Mouse (Mus musculus): ENCODE measurements at regions not wholly inside any gene's neighbourhood (a gene's known extent, or its start where the extent isn't known, plus 50 kb on each side); places are given as distances from the start of the nearest gene placed in this dataset.

- no peaks in the 10 kb centered on the region for H3K9me3 ChIP-seq (replicated peaks; ENCODE audit: control insufficient read depth, low read length)
- ATAC-seq (ENCODE audit: insufficient read depth, low read depth) (no peak), DNase-seq (ENCODE audit: low spot score) (no peak)
- H3K4me3 ChIP-seq (ENCODE audit: low read depth, low read length) = no peak overlapping the region
- no peak overlapping the region for H3K4me2 ChIP-seq (ENCODE audit: low read depth, low read length)
- H3K9ac ChIP-seq (replicated peaks; ENCODE audit: low read depth, low read length) = no peak overlapping the region
- no peak for TF ChIP-seq EP300 (IDR thresholded peaks at IDR 0.05; ENCODE audit: low read depth)
- TF ChIP-seq CTCF (IDR thresholded peaks at IDR 0.05; ENCODE audit: low read depth) = no peak
- no peaks in the 10 kb centered on the region for H3K36me3 ChIP-seq (replicated peaks; ENCODE audit: control insufficient read depth, insufficient read depth, low read length)
- H3K4me1 ChIP-seq (ENCODE audit: control insufficient read depth, insufficient read depth) = no peaks in the 10 kb centered on the region
- no peak overlapping the region for H3K27ac ChIP-seq (ENCODE audit: low read depth)
- H3K27me3 ChIP-seq (ENCODE audit: control insufficient read depth, insufficient read depth, low read length) = no peaks in the 10 kb centered on the region
- 45% methylated on average over 8 of the region's 8 CpGs for WGBS
Measured at GRCm38 (mm10) chr15:87352812-87353211, 191.3 kb upstream of the Fam19a5 start.

GRCm38 (mm10) chr15:87353886-87354285, 190.2 kb upstream of the Fam19a5 start:
- ATAC-seq (ENCODE audit: insufficient read depth, low read depth) = no peak
- no peak for TF ChIP-seq EP300 (IDR thresholded peaks at IDR 0.05; ENCODE audit: low read depth)
- no peak for TF ChIP-seq CTCF (IDR thresholded peaks at IDR 0.05; ENCODE audit: low read depth)
- no peaks in the 10 kb centered on the region for H3K4me1 ChIP-seq (ENCODE audit: control insufficient read depth, insufficient read depth)
- no peak for DNase-seq (ENCODE audit: low spot score)
- H3K36me3 ChIP-seq (replicated peaks; ENCODE audit: control insufficient read depth, insufficient read depth, low read length) = no peaks in the 10 kb centered on the region
- 74% methylated on average over 11 of the region's 11 CpGs for WGBS
- no peak overlapping the region for H3K4me3 ChIP-seq (ENCODE audit: low read depth, low read length)
- H3K9ac ChIP-seq (replicated peaks; ENCODE audit: low read depth, low read length) = no peak overlapping the region
- H3K27me3 ChIP-seq (ENCODE audit: control insufficient read depth, insufficient read depth, low read length) = no peaks in the 10 kb centered on the region
- H3K9me3 ChIP-seq (replicated peaks; ENCODE audit: control insufficient read depth, low read length) = no peaks in the 10 kb centered on the region
- no peak overlapping the region for H3K4me2 ChIP-seq (ENCODE audit: low read depth, low read length)
- H3K27ac ChIP-seq (ENCODE audit: low read depth) = no peak overlapping the region

GRCm38 (mm10) chr15:87360457-87360856, 183.6 kb upstream of the Fam19a5 start:
- WGBS = 51% methylated on average over 3 of the region's 3 CpGs
- no peaks in the 10 kb centered on the region for H3K4me1 ChIP-seq (ENCODE audit: control insufficient read depth, insufficient read depth)

GRCm38 (mm10) chr15:87365712-87366361, 178.3 kb upstream of the Fam19a5 start:
- peak; percentile 10; the same call in 1 of the 2 replicates for TF ChIP-seq CTCF (IDR thresholded peaks at IDR 0.05; ENCODE audit: low read depth)
- no peak for TF ChIP-seq EP300 (IDR thresholded peaks at IDR 0.05; ENCODE audit: low read depth)
- Histone ChIP-seq H3K4me3 (ENCODE audit: low read depth, low read length) (no peak overlapping the region), H3K4me1 (ENCODE audit: control insufficient read depth, insufficient read depth) (no peaks in the 10 kb centered on the region), H3K9me3 (replicated peaks; ENCODE audit: control insufficient read depth, low read length) (0 out of 2 replicates have a peak, but pooled peaks cover 5% of the 10 kb centered on the region), H3K27me3 (ENCODE audit: control insufficient read depth, insufficient read depth, low read length) (no peaks in the 10 kb centered on the region), H3K9ac (replicated peaks; ENCODE audit: low read depth, low read length) (no peak overlapping the region), H3K4me2 (ENCODE audit: low read depth, low read length) (no peak overlapping the region), H3K36me3 (replicated peaks; ENCODE audit: control insufficient read depth, insufficient read depth, low read length) (no peaks in the 10 kb centered on the region), H3K27ac (ENCODE audit: low read depth) (no peak overlapping the region)
- no peak for DNase-seq (ENCODE audit: low spot score)
- no peak for ATAC-seq (ENCODE audit: insufficient read depth, low read depth)
- WGBS = 38% methylated on average over 8 of the region's 8 CpGs

More at GRCm38 (mm10) chr15:87360457-87360856, 183.6 kb upstream of the Fam19a5 start:
- no peaks in the 10 kb centered on the region for H3K9me3 ChIP-seq (replicated peaks; ENCODE audit: control insufficient read depth, low read length)
- H3K4me3 ChIP-seq (ENCODE audit: low read depth, low read length) = no peak overlapping the region
- no peak overlapping the region for H3K27ac ChIP-seq (ENCODE audit: low read depth)
- H3K36me3 ChIP-seq (replicated peaks; ENCODE audit: control insufficient read depth, insufficient read depth, low read length) = no peaks in the 10 kb centered on the region
- no peak overlapping the region for H3K4me2 ChIP-seq (ENCODE audit: low read depth, low read length)
- H3K27me3 ChIP-seq (ENCODE audit: control insufficient read depth, insufficient read depth, low read length) = no peaks in the 10 kb centered on the region
- ATAC-seq (ENCODE audit: insufficient read depth, low read depth) (no peak), DNase-seq (ENCODE audit: low spot score) (no peak)
- H3K9ac ChIP-seq (replicated peaks; ENCODE audit: low read depth, low read length) = no peak overlapping the region
- no peak for TF ChIP-seq CTCF (IDR thresholded peaks at IDR 0.05; ENCODE audit: low read depth)

- H3K9ac ChIP-seq (replicated peaks; ENCODE audit: low read depth, low read length) = no peak overlapping the region
- H3K27ac ChIP-seq (ENCODE audit: low read depth) = no peak overlapping the region
- ATAC-seq (ENCODE audit: insufficient read depth, low read depth) (no peak), DNase-seq (ENCODE audit: low spot score) (no peak)
- 0 out of 2 replicates have a peak, but pooled peaks cover 5% of the 10 kb centered on the region for H3K9me3 ChIP-seq (replicated peaks; ENCODE audit: control insufficient read depth, low read length)
- no peak overlapping the region for H3K4me2 ChIP-seq (ENCODE audit: low read depth, low read length)
- no peaks in the 10 kb centered on the region for H3K36me3 ChIP-seq (replicated peaks; ENCODE audit: control insufficient read depth, insufficient read depth, low read length)
- H3K4me3 ChIP-seq (ENCODE audit: low read depth, low read length) = no peak overlapping the region
- H3K27me3 ChIP-seq (ENCODE audit: control insufficient read depth, insufficient read depth, low read length) = no peaks in the 10 kb centered on the region
- TF ChIP-seq EP300 (IDR thresholded peaks at IDR 0.05; ENCODE audit: low read depth) (no peak), CTCF (IDR thresholded peaks at IDR 0.05; ENCODE audit: low read depth) (no peak)
- WGBS = 37% methylated on average over 5 of the region's 5 CpGs
- H3K4me1 ChIP-seq (ENCODE audit: control insufficient read depth, insufficient read depth) = no peaks in the 10 kb centered on the region
Measured at GRCm38 (mm10) chr15:87367381-87367780, 176.7 kb upstream of the Fam19a5 start.

GRCm38 (mm10) chr15:87369381-87369780, 174.7 kb upstream of the Fam19a5 start:
- WGBS = 84% methylated on average over 3 of the region's 3 CpGs
- DNase-seq (ENCODE audit: low spot score) (no peak), ATAC-seq (ENCODE audit: insufficient read depth, low read depth) (no peak)
- H3K4me1 ChIP-seq (ENCODE audit: control insufficient read depth, insufficient read depth) = no peaks in the 10 kb centered on the region
- no peaks in the 10 kb centered on the region for H3K27me3 ChIP-seq (ENCODE audit: control insufficient read depth, insufficient read depth, low read length)
- no peak for TF ChIP-seq CTCF (IDR thresholded peaks at IDR 0.05; ENCODE audit: low read depth)
- no peak for TF ChIP-seq EP300 (IDR thresholded peaks at IDR 0.05; ENCODE audit: low read depth)
- no peaks in the 10 kb centered on the region for H3K36me3 ChIP-seq (replicated peaks; ENCODE audit: control insufficient read depth, insufficient read depth, low read length)
- no peak overlapping the region for H3K27ac ChIP-seq (ENCODE audit: low read depth)
- 0 out of 2 replicates have a peak, but pooled peaks cover 5% of the 10 kb centered on the region for H3K9me3 ChIP-seq (replicated peaks; ENCODE audit: control insufficient read depth, low read length)
- H3K9ac ChIP-seq (replicated peaks; ENCODE audit: low read depth, low read length) = no peak overlapping the region
- H3K4me2 ChIP-seq (ENCODE audit: low read depth, low read length) = no peak overlapping the region
- no peak overlapping the region for H3K4me3 ChIP-seq (ENCODE audit: low read depth, low read length)

Measured in heart, postnatal 0 days (tissue).